Mouse (Mus musculus): ENCODE results near the gene A130010J15Rik. TPM values are rescaled to one million over a fixed set of nuclear protein-coding genes. Genes with fewer than 3 reads are reported as not detected.

A130010J15Rik gene
- polyA plus RNA-seq, 1 experiment from 2014 or later = 11.1 TPM

Other genes starting within 250 kb of the A130010J15Rik start
- 0.78 and 0.79 TPM in 2 replicates for gene Syt14, start 132.3 kb upstream of the A130010J15Rik start, polyA plus RNA-seq (2015; fragmentation: Nextera tagmentation; extraction: Ambion mirVana)
- 4.9 and 5.7 TPM in 2 replicates for gene Diexf, start 37.8 kb upstream of the A130010J15Rik start, polyA plus RNA-seq (2015; fragmentation: Nextera tagmentation; extraction: Ambion mirVana)
- 5.9 and 6.2 TPM in 2 replicates for gene Irf6, start 14.9 kb upstream of the A130010J15Rik start, polyA plus RNA-seq (2015; fragmentation: Nextera tagmentation; extraction: Ambion mirVana)
- 1.3 and 1.4 TPM in 2 replicates for gene Traf3ip3, start 33.7 kb downstream of the A130010J15Rik start, polyA plus RNA-seq (2015; fragmentation: Nextera tagmentation; extraction: Ambion mirVana)
- gene Lamb3, start 39.7 kb downstream of the A130010J15Rik start, polyA plus RNA-seq (2015; fragmentation: Nextera tagmentation; extraction: Ambion mirVana) = 2.3 and 2.5 TPM in 2 replicates
- gene Hsd11b1, start 96.0 kb downstream of the A130010J15Rik start, polyA plus RNA-seq (2015; fragmentation: Nextera tagmentation; extraction: Ambion mirVana) = 1.3 and 1.9 TPM in 2 replicates
- 50.8 and 60.1 TPM in 2 replicates for gene G0s2, start 105.2 kb downstream of the A130010J15Rik start, polyA plus RNA-seq (2015; fragmentation: Nextera tagmentation; extraction: Ambion mirVana)
- 7.5 and 8.3 TPM in 2 replicates for gene Camk1g, start 202.3 kb downstream of the A130010J15Rik start, polyA plus RNA-seq (2015; fragmentation: Nextera tagmentation; extraction: Ambion mirVana)